Mouse (Mus musculus): Measurements from ENCODE around the gene Mlec. TPM values are rescaled to one million over a fixed set of nuclear protein-coding genes. Genes with fewer than 3 reads are reported as not detected.
"Not testable (repeated sequence)": the region's sequence is repeated elsewhere in the genome, so short reads cannot be mapped to it uniquely, and the experiment has no call there.

Gene Mlec
- total and polyA plus RNA-seq, 2 experiments: 33.7 to 40.8 TPM

DNA sequence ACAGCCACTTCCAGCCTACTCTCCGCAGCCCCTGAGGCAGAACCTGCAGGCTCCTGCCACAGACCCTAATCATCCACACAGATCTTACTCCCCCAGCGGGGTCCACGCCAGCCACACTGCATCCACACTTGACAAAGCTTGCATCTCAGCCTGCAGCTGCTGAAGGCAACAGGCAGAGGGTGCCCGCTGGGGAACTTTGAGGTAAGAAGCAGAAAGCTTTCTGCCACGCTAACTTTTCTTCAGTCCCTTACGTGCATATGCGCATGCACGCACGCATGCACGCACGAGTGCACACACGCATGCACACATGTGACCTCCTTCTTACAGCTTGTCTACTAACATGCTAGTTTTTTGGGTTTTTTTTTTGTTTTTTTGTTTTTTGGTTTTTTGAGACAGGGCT is 44.7 kb downstream of the Mlec start:
- DNase-seq (ENCODE audit: extremely low read depth, low read depth, low spot score): no peak
- H3K4me3 ChIP-seq (ENCODE audit: insufficient read depth, low read depth, low read length): no peak overlapping the region
- H3K36me3 ChIP-seq (ENCODE audit: control insufficient read depth, insufficient read depth, low read length): peaks cover 6% of the 10 kb centered on the region; the same call in 1 of the 2 replicates
- TF ChIP-seq CTCF (IDR thresholded peaks at IDR 0.05; ENCODE audit: low read depth, low read length) (no peak), POLR2A (IDR thresholded peaks at IDR 0.05; ENCODE audit: extremely low read depth, insufficient read depth, low read length) (no peak)
- 98% methylated on average over 12 of the region's 12 CpGs for WGBS
- no peaks in the 10 kb centered on the region for H3K27me3 ChIP-seq (ENCODE audit: control insufficient read depth, insufficient read depth, low read length)
- peaks cover 3% of the 10 kb centered on the region; the same call in 1 of the 2 replicates for H3K79me2 ChIP-seq (ENCODE audit: control insufficient read depth, insufficient read depth, low read length)
- H3K9ac ChIP-seq (ENCODE audit: low read depth, low read length): no peak overlapping the region
- H3K27ac ChIP-seq (replicated peaks; ENCODE audit: insufficient read depth, low read depth, low read length): no peak overlapping the region
- peaks cover 11% of the 10 kb centered on the region for H3K4me1 ChIP-seq (ENCODE audit: control insufficient read depth, insufficient read depth, low read length)

DNA sequence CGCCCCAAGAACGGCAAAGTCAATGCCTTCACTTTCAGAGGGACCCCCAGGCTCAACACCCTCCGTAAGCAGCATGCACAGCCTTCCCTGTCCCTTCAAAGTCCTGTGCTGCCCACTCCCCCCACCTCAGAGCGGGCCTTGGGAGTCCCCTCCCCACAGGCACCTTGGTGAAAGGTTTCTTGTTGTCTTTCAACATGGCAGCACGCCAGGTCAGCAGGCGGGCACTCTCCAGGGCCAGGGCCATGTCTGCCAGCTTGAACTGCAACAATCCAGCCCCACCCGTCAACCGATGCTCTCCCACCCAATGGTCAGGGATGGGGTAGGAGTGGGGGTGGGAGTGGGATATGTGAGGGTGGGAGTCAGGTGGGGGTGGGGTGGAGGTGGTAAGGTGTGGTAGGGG is 46.8 kb downstream of the Mlec start:
- TF ChIP-seq POLR2A (IDR thresholded peaks at IDR 0.05; ENCODE audit: extremely low read depth, insufficient read depth, low read length) (no peak), CTCF (IDR thresholded peaks at IDR 0.05; ENCODE audit: low read depth, low read length) (no peak)
- WGBS: 77% methylated on average over 8 of the region's 8 CpGs
- Histone ChIP-seq H3K36me3 (ENCODE audit: control insufficient read depth, insufficient read depth, low read length) (peaks cover 8% of the 10 kb centered on the region; the same call in 1 of the 2 replicates), H3K4me3 (ENCODE audit: insufficient read depth, low read depth, low read length) (no peak overlapping the region), H3K79me2 (ENCODE audit: control insufficient read depth, insufficient read depth, low read length) (no peaks in the 10 kb centered on the region), H3K9ac (ENCODE audit: low read depth, low read length) (no peak overlapping the region), H3K27ac (replicated peaks; ENCODE audit: insufficient read depth, low read depth, low read length) (no peak overlapping the region), H3K4me1 (ENCODE audit: control insufficient read depth, insufficient read depth, low read length) (peaks cover 5% of the 10 kb centered on the region), H3K27me3 (ENCODE audit: control insufficient read depth, insufficient read depth, low read length) (no peaks in the 10 kb centered on the region)
- DNase-seq (ENCODE audit: extremely low read depth, low read depth, low spot score): no peak

DNA sequence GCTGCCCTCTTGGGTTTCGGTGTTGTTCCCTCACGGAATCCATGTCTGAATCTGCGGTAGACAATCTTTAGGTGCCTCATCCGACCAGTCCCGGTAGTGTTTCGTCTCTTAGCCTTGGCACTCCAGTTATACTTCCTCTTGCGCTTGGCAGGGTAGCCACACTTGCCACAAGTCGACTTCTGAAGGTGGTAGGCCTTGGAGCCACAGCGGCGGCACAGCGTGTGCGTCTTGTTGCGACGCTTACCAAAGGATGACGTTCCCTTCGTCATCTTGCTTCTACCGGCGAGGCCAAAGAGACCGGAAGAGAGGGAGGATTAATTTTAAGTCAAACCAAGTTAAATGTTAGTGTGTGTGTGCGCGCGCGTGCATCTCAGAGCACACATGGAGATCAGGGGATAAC is 54.7 kb downstream of the Mlec start:
- 98% methylated on average over 23 of the region's 23 CpGs for WGBS
- not testable (repeated sequence) for H3K79me2 ChIP-seq (ENCODE audit: control insufficient read depth, insufficient read depth, low read length); H3K27ac ChIP-seq (replicated peaks; ENCODE audit: insufficient read depth, low read depth, low read length); H3K4me3 ChIP-seq (ENCODE audit: insufficient read depth, low read depth, low read length); H3K27me3 ChIP-seq (ENCODE audit: control insufficient read depth, insufficient read depth, low read length); H3K9ac ChIP-seq (ENCODE audit: low read depth, low read length); H3K36me3 ChIP-seq (ENCODE audit: control insufficient read depth, insufficient read depth, low read length); DNase-seq (ENCODE audit: extremely low read depth, low read depth, low spot score)
- peaks cover 29% of the 10 kb centered on the region for H3K4me1 ChIP-seq (ENCODE audit: control insufficient read depth, insufficient read depth, low read length)

DNA sequence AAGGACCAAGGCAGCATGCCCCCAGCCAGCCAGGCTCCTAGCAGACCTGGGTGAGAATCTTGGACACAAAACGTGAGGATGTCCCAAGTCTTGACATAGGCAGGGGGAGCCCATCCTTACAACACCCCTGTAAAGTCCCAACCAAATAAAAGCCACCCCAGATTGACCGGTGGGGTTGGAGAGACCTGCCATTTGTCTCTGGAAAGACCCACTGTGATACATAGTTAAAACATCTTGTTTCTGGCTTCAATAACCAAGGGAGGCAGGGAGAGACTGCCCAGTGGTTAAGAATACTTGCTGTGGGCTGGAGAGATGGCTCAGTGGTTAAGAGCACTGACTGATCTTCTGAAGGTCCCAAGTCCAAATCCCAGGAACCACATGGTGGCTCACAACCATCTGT is 55.7 kb downstream of the Mlec start:
- WGBS: 92% methylated on average over 2 of the region's 2 CpGs
- TF ChIP-seq CTCF (IDR thresholded peaks at IDR 0.05; ENCODE audit: low read depth, low read length) (no peak), POLR2A (IDR thresholded peaks at IDR 0.05; ENCODE audit: extremely low read depth, insufficient read depth, low read length) (no peak)
- Histone ChIP-seq H3K4me3 (ENCODE audit: insufficient read depth, low read depth, low read length) (no peak overlapping the region), H3K79me2 (ENCODE audit: control insufficient read depth, insufficient read depth, low read length) (no peaks in the 10 kb centered on the region), H3K4me1 (ENCODE audit: control insufficient read depth, insufficient read depth, low read length) (peaks cover 29% of the 10 kb centered on the region), H3K27me3 (ENCODE audit: control insufficient read depth, insufficient read depth, low read length) (no peaks in the 10 kb centered on the region), H3K9ac (ENCODE audit: low read depth, low read length) (no peak overlapping the region), H3K36me3 (ENCODE audit: control insufficient read depth, insufficient read depth, low read length) (peaks cover 4% of the 10 kb centered on the region; the same call in 1 of the 2 replicates), H3K27ac (replicated peaks; ENCODE audit: insufficient read depth, low read depth, low read length) (no peak overlapping the region)
- peak; percentile 19 for DNase-seq (ENCODE audit: extremely low read depth, low read depth, low spot score)

DNA sequence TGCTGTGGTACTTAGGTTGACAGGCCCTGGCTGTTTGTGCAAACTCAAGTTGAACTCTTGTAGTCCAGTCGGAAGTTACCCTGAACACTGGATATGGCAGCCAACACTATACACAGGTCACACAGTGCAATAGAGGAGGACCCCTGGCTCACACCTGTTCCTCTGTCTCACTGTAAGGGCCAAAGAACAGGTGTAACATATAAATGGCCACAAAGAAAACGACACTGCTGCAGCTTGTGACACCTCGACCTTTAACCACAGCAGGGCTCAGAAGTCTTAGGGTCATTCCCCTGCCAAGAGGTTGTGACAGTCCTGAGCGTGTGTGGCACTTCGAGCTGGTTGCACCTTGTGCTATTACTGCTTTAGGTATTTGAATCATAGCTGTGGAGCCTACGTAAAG is 57.5 kb downstream of the Mlec start:
- H3K79me2 ChIP-seq (ENCODE audit: control insufficient read depth, insufficient read depth, low read length): no peaks in the 10 kb centered on the region
- no peak overlapping the region for H3K4me3 ChIP-seq (ENCODE audit: insufficient read depth, low read depth, low read length)
- no peaks in the 10 kb centered on the region for H3K27me3 ChIP-seq (ENCODE audit: control insufficient read depth, insufficient read depth, low read length)
- H3K9ac ChIP-seq (ENCODE audit: low read depth, low read length): no peak overlapping the region
- H3K27ac ChIP-seq (replicated peaks; ENCODE audit: insufficient read depth, low read depth, low read length): peak overlapping the region; percentile 78
- TF ChIP-seq POLR2A (IDR thresholded peaks at IDR 0.05; ENCODE audit: extremely low read depth, insufficient read depth, low read length) (no peak), CTCF (IDR thresholded peaks at IDR 0.05; ENCODE audit: low read depth, low read length) (no peak)
- 25% methylated on average over 6 of the region's 6 CpGs for WGBS
- peaks cover 4% of the 10 kb centered on the region; the same call in 1 of the 2 replicates for H3K36me3 ChIP-seq (ENCODE audit: control insufficient read depth, insufficient read depth, low read length)
- H3K4me1 ChIP-seq (ENCODE audit: control insufficient read depth, insufficient read depth, low read length): peaks cover 29% of the 10 kb centered on the region
- DNase-seq (ENCODE audit: extremely low read depth, low read depth, low spot score): peak; percentile 91

DNA sequence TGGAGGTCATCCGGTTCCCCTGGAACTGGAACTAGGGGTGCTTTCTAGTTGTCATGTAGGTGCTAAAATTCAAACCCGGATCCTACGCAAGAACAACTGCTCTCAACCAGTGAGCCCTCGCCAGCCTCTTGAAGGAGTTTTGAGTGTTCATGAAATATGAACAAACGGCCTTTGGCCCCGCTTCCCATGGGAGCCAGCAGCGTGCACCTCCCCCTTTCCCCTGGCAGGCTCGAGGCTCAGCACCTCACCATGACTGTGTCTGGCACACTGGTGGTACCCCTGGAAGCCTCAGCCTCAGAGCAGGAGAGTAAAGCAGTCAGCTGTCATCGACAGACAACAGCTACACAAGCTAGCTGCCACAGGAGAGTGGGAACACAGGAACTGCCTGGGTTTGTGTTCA is 58.0 kb downstream of the Mlec start:
- Histone ChIP-seq H3K27ac (replicated peaks; ENCODE audit: insufficient read depth, low read depth, low read length) (peak overlapping the region; percentile 78), H3K4me3 (ENCODE audit: insufficient read depth, low read depth, low read length) (no peak overlapping the region), H3K79me2 (ENCODE audit: control insufficient read depth, insufficient read depth, low read length) (no peaks in the 10 kb centered on the region), H3K9ac (ENCODE audit: low read depth, low read length) (peak overlapping the region; percentile 19), H3K36me3 (ENCODE audit: control insufficient read depth, insufficient read depth, low read length) (peaks cover 6% of the 10 kb centered on the region; the same call in 1 of the 2 replicates), H3K4me1 (ENCODE audit: control insufficient read depth, insufficient read depth, low read length) (peaks cover 29% of the 10 kb centered on the region), H3K27me3 (ENCODE audit: control insufficient read depth, insufficient read depth, low read length) (no peaks in the 10 kb centered on the region)
- WGBS: 26% methylated on average over 9 of the region's 9 CpGs
- TF ChIP-seq POLR2A (IDR thresholded peaks at IDR 0.05; ENCODE audit: extremely low read depth, insufficient read depth, low read length) (no peak), CTCF (IDR thresholded peaks at IDR 0.05; ENCODE audit: low read depth, low read length) (no peak)
- DNase-seq (ENCODE audit: extremely low read depth, low read depth, low spot score): peak; percentile 63

Data from liver, adult 2 months (tissue).